Mouse (Mus musculus): ENCODE data around the gene Tnfrsf1a. TPM values are rescaled to one million over a fixed set of nuclear protein-coding genes. Genes with fewer than 3 reads are reported as not detected.

The Tnfrsf1a gene
- polyA plus RNA-seq, 1 experiment from 2014 or later: 81.8 TPM

- H3K4me2 ChIP-seq (ENCODE audit: low read depth, low read length): no peak overlapping the region
- DNase-seq (ENCODE audit: low spot score) (no peak), ATAC-seq (ENCODE audit: low read depth) (no peak)
- no peaks in the 10 kb centered on the region for H3K9me3 ChIP-seq (ENCODE audit: control insufficient read depth, low read length)
- no peak overlapping the region for H3K9ac ChIP-seq (ENCODE audit: low read depth, low read length)
- no peak overlapping the region for H3K27ac ChIP-seq (replicated peaks; ENCODE audit: low read depth, low read length)
- no peak overlapping the region for H3K4me3 ChIP-seq (ENCODE audit: low read depth, low read length)
- WGBS: 59% methylated on average over 2 of the region's 2 CpGs
- H3K36me3 ChIP-seq (ENCODE audit: control insufficient read depth, insufficient read depth, low read length): no peaks in the 10 kb centered on the region
- H3K27me3 ChIP-seq (replicated peaks; ENCODE audit: control insufficient read depth, insufficient read depth, low read length): no peaks in the 10 kb centered on the region
- H3K4me1 ChIP-seq (ENCODE audit: control insufficient read depth, insufficient read depth, low read length): peaks cover 14% of the 10 kb centered on the region
Measured at GRCm38 (mm10) chr6:125346029-125346428, 3.1 kb upstream of the Tnfrsf1a start.

- ATAC-seq (ENCODE audit: low read depth): peak; percentile 86
- H3K4me2 ChIP-seq (ENCODE audit: low read depth, low read length): peak overlapping the region; percentile 90
- H3K9me3 ChIP-seq (ENCODE audit: control insufficient read depth, low read length): no peaks in the 10 kb centered on the region
Measured at GRCm38 (mm10) chr6:125349575-125350230, 541 bp downstream of the Tnfrsf1a start.

DNA sequence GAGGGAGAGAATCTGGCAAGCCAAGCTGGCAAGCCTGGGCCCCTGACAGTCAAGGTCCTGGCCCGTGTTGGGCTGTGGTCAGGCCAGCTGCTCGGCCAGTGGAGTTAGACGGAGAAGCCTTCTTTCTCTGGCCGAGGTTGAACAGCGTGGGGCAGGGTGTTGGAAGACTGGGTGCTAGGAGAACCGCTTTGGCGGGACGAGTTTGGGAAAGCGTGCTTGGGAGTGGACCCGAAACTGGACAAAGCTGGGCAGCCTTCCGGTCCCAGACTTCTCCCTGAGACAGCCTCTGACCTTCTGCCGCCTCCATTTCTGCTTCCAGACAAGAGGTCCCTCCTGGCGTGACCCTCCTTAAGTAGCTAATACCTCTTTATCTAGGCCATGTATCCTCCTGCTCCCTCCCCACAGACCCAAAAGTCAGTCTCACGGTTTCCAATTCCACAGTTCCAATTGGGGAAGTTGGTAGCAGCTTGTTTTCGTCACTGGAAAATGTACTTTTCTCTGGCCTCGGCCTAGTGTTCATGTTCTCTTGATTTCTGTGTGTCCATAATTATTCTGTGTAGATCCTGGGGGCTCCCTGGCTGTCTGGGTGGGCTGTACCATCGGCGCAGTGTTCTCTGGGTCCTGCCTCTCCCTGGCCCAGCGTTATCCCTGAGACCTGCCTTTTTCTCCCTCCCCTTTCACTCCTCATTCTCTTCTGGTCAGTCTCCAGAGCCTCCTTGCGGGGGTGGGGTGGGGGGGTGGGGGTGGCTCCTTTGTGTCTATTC lies 1.3 kb downstream of the Tnfrsf1a start:
- 0 out of 2 replicates have a peak, but pooled peaks have one; percentile 10 for ATAC-seq (ENCODE audit: low read depth)
- Histone ChIP-seq H3K9me3 (ENCODE audit: control insufficient read depth, low read length) (no peaks in the 10 kb centered on the region), H3K36me3 (ENCODE audit: control insufficient read depth, insufficient read depth, low read length) (no peaks in the 10 kb centered on the region), H3K9ac (ENCODE audit: low read depth, low read length) (peak overlapping the region; percentile 90), H3K27me3 (replicated peaks; ENCODE audit: control insufficient read depth, insufficient read depth, low read length) (no peaks in the 10 kb centered on the region), H3K27ac (replicated peaks; ENCODE audit: low read depth, low read length) (peak overlapping the region; percentile 90), H3K4me2 (ENCODE audit: low read depth, low read length) (peak overlapping the region; percentile 90), H3K4me1 (ENCODE audit: control insufficient read depth, insufficient read depth, low read length) (peaks cover 53% of the 10 kb centered on the region), H3K4me3 (ENCODE audit: low read depth, low read length) (peak overlapping the region; percentile 79)
- 2% methylated on average over 20 of the region's 20 CpGs for WGBS
- no peak for DNase-seq (ENCODE audit: low spot score)

More at GRCm38 (mm10) chr6:125349575-125350230, 541 bp downstream of the Tnfrsf1a start:
- H3K4me3 ChIP-seq (ENCODE audit: low read depth, low read length): peak overlapping the region; percentile 79
- peak overlapping the region; percentile 90 for H3K9ac ChIP-seq (ENCODE audit: low read depth, low read length)
- peaks cover 46% of the 10 kb centered on the region for H3K4me1 ChIP-seq (ENCODE audit: control insufficient read depth, insufficient read depth, low read length)
- no peaks in the 10 kb centered on the region for H3K27me3 ChIP-seq (replicated peaks; ENCODE audit: control insufficient read depth, insufficient read depth, low read length)
- peak; percentile 94 for DNase-seq (ENCODE audit: low spot score)
- peak overlapping the region; percentile 90 for H3K27ac ChIP-seq (replicated peaks; ENCODE audit: low read depth, low read length)
- no peaks in the 10 kb centered on the region for H3K36me3 ChIP-seq (ENCODE audit: control insufficient read depth, insufficient read depth, low read length)
- under 1% methylated on average over 24 of the region's 27 CpGs for WGBS

- DNase-seq (ENCODE audit: low spot score) (no peak), ATAC-seq (ENCODE audit: low read depth) (no peak)
- Histone ChIP-seq H3K27ac (replicated peaks; ENCODE audit: low read depth, low read length) (peak overlapping the region; percentile 90), H3K4me3 (ENCODE audit: low read depth, low read length) (peak overlapping the region; percentile 79), H3K9ac (ENCODE audit: low read depth, low read length) (peak overlapping the region; percentile 90), H3K36me3 (ENCODE audit: control insufficient read depth, insufficient read depth, low read length) (no peaks in the 10 kb centered on the region), H3K9me3 (ENCODE audit: control insufficient read depth, low read length) (no peaks in the 10 kb centered on the region), H3K4me2 (ENCODE audit: low read depth, low read length) (peak overlapping the region; percentile 90), H3K27me3 (replicated peaks; ENCODE audit: control insufficient read depth, insufficient read depth, low read length) (no peaks in the 10 kb centered on the region), H3K4me1 (ENCODE audit: control insufficient read depth, insufficient read depth, low read length) (peaks cover 59% of the 10 kb centered on the region)
- WGBS: 69% methylated on average over 2 of the region's 2 CpGs
Measured at GRCm38 (mm10) chr6:125350995-125351324, 1.8 kb downstream of the Tnfrsf1a start.

DNA sequence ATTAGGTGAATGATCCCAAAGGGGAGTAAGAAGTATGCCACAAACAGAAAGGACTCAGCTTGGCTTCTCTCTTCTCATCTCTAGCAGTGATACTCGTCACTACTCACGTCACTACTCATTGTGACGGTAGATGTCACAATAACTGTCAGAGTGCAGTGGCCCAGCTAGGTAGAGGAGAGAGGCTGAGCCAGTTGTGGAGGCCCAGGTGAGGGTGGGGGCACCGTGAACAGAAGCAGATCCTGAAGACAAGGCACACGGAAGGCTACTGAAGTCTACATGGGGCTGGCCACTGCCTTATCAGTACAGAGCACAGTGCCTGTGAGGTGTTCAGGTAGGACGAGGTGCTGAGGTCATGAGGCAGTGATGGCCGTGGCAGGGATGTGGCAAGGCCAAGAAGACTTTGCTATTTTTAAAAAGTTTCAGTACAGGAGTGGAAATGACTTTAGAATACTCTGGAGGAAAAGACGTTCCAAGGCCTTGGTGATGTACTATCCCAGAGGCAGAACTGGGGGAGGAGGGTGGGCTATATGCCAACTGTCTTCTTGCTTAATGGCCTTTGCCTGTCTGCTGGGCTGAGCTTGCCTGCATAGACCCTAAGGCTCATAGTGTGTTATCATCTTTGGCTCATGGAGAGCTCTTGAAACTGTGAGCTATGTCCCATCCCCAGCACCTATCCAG lies 2.3 kb downstream of the Tnfrsf1a start:
- no peaks in the 10 kb centered on the region for H3K9me3 ChIP-seq (ENCODE audit: control insufficient read depth, low read length)
- peak overlapping the region; percentile 79 for H3K4me3 ChIP-seq (ENCODE audit: low read depth, low read length)
- no peak overlapping the region for H3K9ac ChIP-seq (ENCODE audit: low read depth, low read length)
- H3K27me3 ChIP-seq (replicated peaks; ENCODE audit: control insufficient read depth, insufficient read depth, low read length): no peaks in the 10 kb centered on the region
- 61% methylated on average over 8 of the region's 8 CpGs for WGBS
- no peaks in the 10 kb centered on the region for H3K36me3 ChIP-seq (ENCODE audit: control insufficient read depth, insufficient read depth, low read length)
- no peak for DNase-seq (ENCODE audit: low spot score)
- peak overlapping the region; percentile 90 for H3K4me2 ChIP-seq (ENCODE audit: low read depth, low read length)
- H3K27ac ChIP-seq (replicated peaks; ENCODE audit: low read depth, low read length): no peak overlapping the region
- no peak for ATAC-seq (ENCODE audit: low read depth)
- H3K4me1 ChIP-seq (ENCODE audit: control insufficient read depth, insufficient read depth, low read length): peaks cover 64% of the 10 kb centered on the region

DNA sequence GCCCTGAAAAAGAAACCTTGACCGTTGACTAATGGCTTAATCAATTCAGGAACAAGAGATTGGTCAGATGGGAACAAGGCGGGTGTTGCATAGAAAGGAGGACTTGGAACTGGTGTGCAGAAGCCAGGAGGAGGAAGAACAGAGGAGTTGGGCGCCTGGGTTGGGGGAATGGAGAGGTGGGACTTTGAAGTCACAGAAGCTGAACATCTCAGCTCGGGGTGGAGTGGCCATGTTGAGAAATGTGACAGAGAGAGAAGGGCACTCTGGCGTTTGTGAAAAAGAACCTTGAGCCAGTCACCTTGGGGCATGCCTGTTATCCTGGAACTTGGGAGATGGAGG lies 2.9 kb downstream of the Tnfrsf1a start:
- Histone ChIP-seq H3K4me2 (ENCODE audit: low read depth, low read length) (peak overlapping the region; percentile 90), H3K4me1 (ENCODE audit: control insufficient read depth, insufficient read depth, low read length) (peaks cover 65% of the 10 kb centered on the region), H3K4me3 (ENCODE audit: low read depth, low read length) (peak overlapping the region; percentile 79; the same call in 1 of the 2 replicates), H3K9ac (ENCODE audit: low read depth, low read length) (no peak overlapping the region), H3K9me3 (ENCODE audit: control insufficient read depth, low read length) (no peaks in the 10 kb centered on the region), H3K36me3 (ENCODE audit: control insufficient read depth, insufficient read depth, low read length) (peaks cover 5% of the 10 kb centered on the region; the same call in 1 of the 2 replicates), H3K27ac (replicated peaks; ENCODE audit: low read depth, low read length) (no peak overlapping the region), H3K27me3 (replicated peaks; ENCODE audit: control insufficient read depth, insufficient read depth, low read length) (no peaks in the 10 kb centered on the region)
- ATAC-seq (ENCODE audit: low read depth): no peak
- DNase-seq (ENCODE audit: low spot score): no peak
- WGBS: 74% methylated on average over 5 of the region's 5 CpGs

- Histone ChIP-seq H3K9me3 (ENCODE audit: control insufficient read depth, low read length) (no peaks in the 10 kb centered on the region), H3K27ac (replicated peaks; ENCODE audit: low read depth, low read length) (no peak overlapping the region), H3K9ac (ENCODE audit: low read depth, low read length) (no peak overlapping the region), H3K27me3 (replicated peaks; ENCODE audit: control insufficient read depth, insufficient read depth, low read length) (no peaks in the 10 kb centered on the region), H3K4me3 (ENCODE audit: low read depth, low read length) (no peak overlapping the region), H3K36me3 (ENCODE audit: control insufficient read depth, insufficient read depth, low read length) (peaks cover 13% of the 10 kb centered on the region), H3K4me1 (ENCODE audit: control insufficient read depth, insufficient read depth, low read length) (peaks cover 65% of the 10 kb centered on the region), H3K4me2 (ENCODE audit: low read depth, low read length) (0 out of 2 replicates have a peak overlapping the region, but pooled peaks have one; percentile 90)
- DNase-seq (ENCODE audit: low spot score) (no peak), ATAC-seq (ENCODE audit: low read depth) (no peak)
- WGBS: 45% methylated on average over 4 of the region's 4 CpGs
Measured at GRCm38 (mm10) chr6:125352811-125353210, 3.6 kb downstream of the Tnfrsf1a start.

GRCm38 (mm10) chr6:125353221-125353620 lies 4.1 kb downstream of the Tnfrsf1a start:
- no peak overlapping the region for H3K9ac ChIP-seq (ENCODE audit: low read depth, low read length)
- no peak overlapping the region for H3K4me2 ChIP-seq (ENCODE audit: low read depth, low read length)

More at GRCm38 (mm10) chr6:125353221-125353620, 4.1 kb downstream of the Tnfrsf1a start:
- H3K9me3 ChIP-seq (ENCODE audit: control insufficient read depth, low read length): no peaks in the 10 kb centered on the region
- WGBS: 71% methylated on average over 11 of the region's 11 CpGs
- H3K36me3 ChIP-seq (ENCODE audit: control insufficient read depth, insufficient read depth, low read length): peaks cover 17% of the 10 kb centered on the region
- H3K27me3 ChIP-seq (replicated peaks; ENCODE audit: control insufficient read depth, insufficient read depth, low read length): no peaks in the 10 kb centered on the region
- no peak overlapping the region for H3K27ac ChIP-seq (replicated peaks; ENCODE audit: low read depth, low read length)
- peaks cover 63% of the 10 kb centered on the region for H3K4me1 ChIP-seq (ENCODE audit: control insufficient read depth, insufficient read depth, low read length)
- H3K4me3 ChIP-seq (ENCODE audit: low read depth, low read length): no peak overlapping the region
- ATAC-seq (ENCODE audit: low read depth) (no peak), DNase-seq (ENCODE audit: low spot score) (no peak)

Data from embryonic facial prominence, embryonic 14.5 days (tissue).